Mouse (Mus musculus): ENCODE results near the gene Mmadhc. TPM values are rescaled to one million over a fixed set of nuclear protein-coding genes. Genes with fewer than 3 reads are reported as not detected.

The Mmadhc gene
- polyA plus RNA-seq (2012; ENCODE audit: low replicate concordance): 179 and 285 TPM in 2 replicates

GRCm38 (mm10) chr2:50296109-50296986 is at the start of gene Mmadhc:
Mmadhc (minus strand) TSS chr2:50296801.

Other genes starting within 250 kb of the Mmadhc start
- gene Lypd6, start 230.4 kb downstream of the Mmadhc start, polyA plus RNA-seq (2012; ENCODE audit: low replicate concordance): not detected in 2 replicates